Mouse (Mus musculus): ENCODE results near the gene C1qtnf1. TPM values are rescaled to one million over a fixed set of nuclear protein-coding genes. Genes with fewer than 3 reads are reported as not detected.

The C1qtnf1 gene
- polyA plus RNA-seq, 1 experiment from 2014 or later: 6.3 TPM

Other genes starting within 250 kb of the C1qtnf1 start
- 11.6 and 12.1 TPM in 2 replicates for gene Cyth1, start 179.6 kb upstream of the C1qtnf1 start, polyA plus RNA-seq (2015; fragmentation: Nextera tagmentation; extraction: Ambion mirVana)
- gene Usp36, start 138.0 kb upstream of the C1qtnf1 start, polyA plus RNA-seq (2015; fragmentation: Nextera tagmentation; extraction: Ambion mirVana): 16.8 and 19.7 TPM in 2 replicates
- gene Cep295nl, start 85.7 kb upstream of the C1qtnf1 start, polyA plus RNA-seq (2015; fragmentation: Nextera tagmentation; extraction: Ambion mirVana): 0.23 and 0.24 TPM in 2 replicates
- 58.8 and 60.2 TPM in 2 replicates for gene Timp2, start 72.5 kb upstream of the C1qtnf1 start, polyA plus RNA-seq (2015; fragmentation: Nextera tagmentation; extraction: Ambion mirVana)
- gene Lgals3bp, start 26.1 kb upstream of the C1qtnf1 start, polyA plus RNA-seq (2015; fragmentation: Nextera tagmentation; extraction: Ambion mirVana): 153 and 171 TPM in 2 replicates
- gene Cant1, start 9.1 kb upstream of the C1qtnf1 start, polyA plus RNA-seq (2015; fragmentation: Nextera tagmentation; extraction: Ambion mirVana): 39.7 and 44.3 TPM in 2 replicates
- 13.1 and 14.7 TPM in 2 replicates for gene Engase, start 48.6 kb downstream of the C1qtnf1 start, polyA plus RNA-seq (2015; fragmentation: Nextera tagmentation; extraction: Ambion mirVana)

Data from intestine, embryonic 15.5 days (tissue).